Mouse (Mus musculus): ENCODE data around the gene Mrpl33. TPM values are rescaled to one million over a fixed set of nuclear protein-coding genes. Genes with fewer than 3 reads are reported as not detected.

Gene Mrpl33
- polyA plus RNA-seq, 1 experiment: 7.9 TPM

- WGBS: 77% methylated on average over 4 of the region's 4 CpGs
- no peak for TF ChIP-seq CTCF (IDR thresholded peaks at IDR 0.05; ENCODE audit: extremely low read depth, insufficient read length, insufficient replicate concordance, low read depth, low read length)
- no peak for TF ChIP-seq POLR2A (IDR thresholded peaks at IDR 0.05; ENCODE audit: low read depth, low read length)
- peaks cover 1% of the 10 kb centered on the region; the same call in 1 of the 2 replicates for H3K36me3 ChIP-seq (ENCODE audit: control insufficient read depth, insufficient read depth, low read length)
These were observed 31.8 kb upstream of the Mrpl33 start for GRCm38 (mm10) chr5:31564976-31565375.

GRCm38 (mm10) chr5:31566026-31566425, 30.7 kb upstream of the Mrpl33 start:
- no peaks in the 10 kb centered on the region for H3K27me3 ChIP-seq (ENCODE audit: control insufficient read depth, insufficient read depth, low read length)
- TF ChIP-seq POLR2A (IDR thresholded peaks at IDR 0.05; ENCODE audit: low read depth, low read length): no peak
- no peak for TF ChIP-seq CTCF (IDR thresholded peaks at IDR 0.05; ENCODE audit: extremely low read depth, insufficient read length, insufficient replicate concordance, low read depth, low read length)
- no peaks in the 10 kb centered on the region; the same call in 1 of the 2 replicates for H3K4me1 ChIP-seq (ENCODE audit: control insufficient read depth, insufficient read depth, insufficient read length, low read length)
- H3K27ac ChIP-seq (ENCODE audit: insufficient read depth, low read depth, low read length): no peak overlapping the region
- H3K4me3 ChIP-seq (ENCODE audit: low read depth, low read length): no peak overlapping the region
- H3K36me3 ChIP-seq (ENCODE audit: control insufficient read depth, insufficient read depth, low read length): no peaks in the 10 kb centered on the region
- 90% methylated on average over 7 of the region's 7 CpGs for WGBS

More at GRCm38 (mm10) chr5:31564976-31565375, 31.8 kb upstream of the Mrpl33 start:
- Histone ChIP-seq H3K4me1 (ENCODE audit: control insufficient read depth, insufficient read depth, insufficient read length, low read length) (no peaks in the 10 kb centered on the region; the same call in 1 of the 2 replicates), H3K4me3 (ENCODE audit: low read depth, low read length) (no peak overlapping the region), H3K27ac (ENCODE audit: insufficient read depth, low read depth, low read length) (no peak overlapping the region), H3K27me3 (ENCODE audit: control insufficient read depth, insufficient read depth, low read length) (no peaks in the 10 kb centered on the region)

DNA sequence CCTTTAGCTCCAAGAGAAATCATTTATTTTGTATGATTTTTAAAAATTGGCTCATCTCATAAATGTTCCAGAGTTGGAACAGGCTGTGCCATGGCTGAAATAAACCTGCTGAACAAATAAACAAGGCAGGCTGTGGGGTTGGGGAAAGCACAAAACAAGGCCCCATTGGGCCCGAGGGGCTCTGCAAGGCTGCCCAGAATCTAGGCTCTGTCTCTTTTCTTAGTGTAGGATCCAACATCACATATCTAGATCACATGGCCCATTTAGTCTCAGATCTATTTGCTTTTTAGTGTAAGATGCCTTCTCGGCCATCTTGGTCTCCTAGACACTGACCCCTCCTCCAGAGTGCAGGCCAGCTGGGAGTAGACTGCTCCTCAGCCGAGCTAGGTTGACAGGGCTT, 30.3 kb upstream of the Mrpl33 start:
- TF ChIP-seq POLR2A (IDR thresholded peaks at IDR 0.05; ENCODE audit: low read depth, low read length) (no peak), CTCF (IDR thresholded peaks at IDR 0.05; ENCODE audit: extremely low read depth, insufficient read length, insufficient replicate concordance, low read depth, low read length) (no peak)
- Histone ChIP-seq H3K36me3 (ENCODE audit: control insufficient read depth, insufficient read depth, low read length) (no peaks in the 10 kb centered on the region), H3K4me3 (ENCODE audit: low read depth, low read length) (no peak overlapping the region), H3K27me3 (ENCODE audit: control insufficient read depth, insufficient read depth, low read length) (no peaks in the 10 kb centered on the region), H3K27ac (ENCODE audit: insufficient read depth, low read depth, low read length) (no peak overlapping the region), H3K4me1 (ENCODE audit: control insufficient read depth, insufficient read depth, insufficient read length, low read length) (no peaks in the 10 kb centered on the region; the same call in 1 of the 2 replicates)
- 74% methylated on average over 3 of the region's 3 CpGs for WGBS

- H3K36me3 ChIP-seq (ENCODE audit: control insufficient read depth, insufficient read depth, low read length): no peaks in the 10 kb centered on the region
These were observed 28.6 kb upstream of the Mrpl33 start for GRCm38 (mm10) chr5:31567951-31568657.

GRCm38 (mm10) chr5:31571023-31571608, 25.6 kb upstream of the Mrpl33 start:
- no peaks in the 10 kb centered on the region for H3K4me1 ChIP-seq (ENCODE audit: control insufficient read depth, insufficient read depth, insufficient read length, low read length)
- peak overlapping the region; percentile 30 for H3K4me3 ChIP-seq (ENCODE audit: low read depth, low read length)
- no peaks in the 10 kb centered on the region for H3K27me3 ChIP-seq (ENCODE audit: control insufficient read depth, insufficient read depth, low read length)
- peak overlapping the region; percentile 43 for H3K27ac ChIP-seq (ENCODE audit: insufficient read depth, low read depth, low read length)
- WGBS: 57% methylated on average over 20 of the region's 20 CpGs
- TF ChIP-seq CTCF (IDR thresholded peaks at IDR 0.05; ENCODE audit: extremely low read depth, insufficient read length, insufficient replicate concordance, low read depth, low read length) (no peak), POLR2A (IDR thresholded peaks at IDR 0.05; ENCODE audit: low read depth, low read length) (no peak)
- H3K36me3 ChIP-seq (ENCODE audit: control insufficient read depth, insufficient read depth, low read length): no peaks in the 10 kb centered on the region

More at GRCm38 (mm10) chr5:31567951-31568657, 28.6 kb upstream of the Mrpl33 start:
- no peak overlapping the region for H3K4me3 ChIP-seq (ENCODE audit: low read depth, low read length)
- H3K27ac ChIP-seq (ENCODE audit: insufficient read depth, low read depth, low read length): no peak overlapping the region
- H3K4me1 ChIP-seq (ENCODE audit: control insufficient read depth, insufficient read depth, insufficient read length, low read length): no peaks in the 10 kb centered on the region
- no peak for TF ChIP-seq CTCF (IDR thresholded peaks at IDR 0.05; ENCODE audit: extremely low read depth, insufficient read length, insufficient replicate concordance, low read depth, low read length)
- TF ChIP-seq POLR2A (IDR thresholded peaks at IDR 0.05; ENCODE audit: low read depth, low read length): no peak
- WGBS: 76% methylated on average over 5 of the region's 5 CpGs
- H3K27me3 ChIP-seq (ENCODE audit: control insufficient read depth, insufficient read depth, low read length): no peaks in the 10 kb centered on the region

DNA sequence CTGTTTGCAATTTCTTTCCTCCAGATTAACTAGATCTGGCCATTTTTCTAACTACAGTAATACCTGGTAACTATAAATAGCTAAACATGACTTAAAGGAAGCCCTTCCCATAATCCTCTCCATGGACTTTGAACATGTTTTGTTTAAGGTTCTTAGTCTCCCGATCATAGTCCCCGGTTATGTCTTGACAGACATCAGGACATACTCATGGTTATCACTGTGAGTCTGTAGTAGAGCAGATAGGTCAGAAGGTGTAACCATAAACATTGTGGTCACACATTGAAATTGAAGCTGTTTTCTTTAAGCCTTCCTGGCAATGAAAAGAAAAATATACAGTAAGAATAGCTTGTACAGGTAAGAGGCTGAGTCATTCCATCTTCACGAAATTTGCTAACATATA, 23.0 kb upstream of the Mrpl33 start:
- no peak overlapping the region for H3K4me3 ChIP-seq (ENCODE audit: low read depth, low read length)
- TF ChIP-seq POLR2A (IDR thresholded peaks at IDR 0.05; ENCODE audit: low read depth, low read length) (no peak), CTCF (IDR thresholded peaks at IDR 0.05; ENCODE audit: extremely low read depth, insufficient read length, insufficient replicate concordance, low read depth, low read length) (no peak)
- no peaks in the 10 kb centered on the region for H3K4me1 ChIP-seq (ENCODE audit: control insufficient read depth, insufficient read depth, insufficient read length, low read length)
- H3K27me3 ChIP-seq (ENCODE audit: control insufficient read depth, insufficient read depth, low read length): no peaks in the 10 kb centered on the region
- no peak overlapping the region for H3K27ac ChIP-seq (ENCODE audit: insufficient read depth, low read depth, low read length)
- no peaks in the 10 kb centered on the region for H3K36me3 ChIP-seq (ENCODE audit: control insufficient read depth, insufficient read depth, low read length)
- WGBS: 37% methylated on average over 3 of the region's 3 CpGs

GRCm38 (mm10) chr5:31576539-31576975, 20.2 kb upstream of the Mrpl33 start:
- no peaks in the 10 kb centered on the region for H3K36me3 ChIP-seq (ENCODE audit: control insufficient read depth, insufficient read depth, low read length)
- TF ChIP-seq CTCF (IDR thresholded peaks at IDR 0.05; ENCODE audit: extremely low read depth, insufficient read length, insufficient replicate concordance, low read depth, low read length) (no peak), POLR2A (IDR thresholded peaks at IDR 0.05; ENCODE audit: low read depth, low read length) (no peak)
- no peak overlapping the region for H3K4me3 ChIP-seq (ENCODE audit: low read depth, low read length)
- H3K27me3 ChIP-seq (ENCODE audit: control insufficient read depth, insufficient read depth, low read length): no peaks in the 10 kb centered on the region
- 54% methylated on average over 7 of the region's 7 CpGs for WGBS
- H3K27ac ChIP-seq (ENCODE audit: insufficient read depth, low read depth, low read length): no peak overlapping the region
- no peaks in the 10 kb centered on the region for H3K4me1 ChIP-seq (ENCODE audit: control insufficient read depth, insufficient read depth, insufficient read length, low read length)
